Mouse (Mus musculus) thymus, adult 2 months (tissue): ENCODE measurements around the gene Lrrk1. TPM values are rescaled to one million over a fixed set of nuclear protein-coding genes. Genes with fewer than 3 reads are reported as not detected.

Experiments used
- DNase-seq: peaks from one replicate; pipeline ENCODE4 v3.0.0; 2021
- H3K27ac ChIP-seq: fragments of 200-500 bp; 2 replicates; pipeline ENCODE4 v1.5.1; 2012; ENCODE audit warnings: low read length, control low read depth; ENCODE audit not compliant: control insufficient read depth, insufficient read depth
- H3K27me3 ChIP-seq: fragments of 200-500 bp; 2 replicates; pipeline ENCODE4 v1.6.1; 2012; ENCODE audit warnings: mild to moderate bottlenecking, low read length, moderate library complexity, mixed read lengths; ENCODE audit not compliant: control insufficient read depth, insufficient read depth
- H3K36me3 ChIP-seq: fragments of 200-500 bp; 2 replicates; pipeline ENCODE4 v1.6.1; 2012; ENCODE audit warnings: mild to moderate bottlenecking, low read length, moderate library complexity; ENCODE audit not compliant: control insufficient read depth, insufficient read depth
- H3K4me1 ChIP-seq: fragments of 200-500 bp; replicated peaks from 2 replicates; pipeline ENCODE4 v1.6.1; 2012; ENCODE audit warnings: low read length; ENCODE audit not compliant: control insufficient read depth, insufficient read depth
- H3K4me3 ChIP-seq: fragments of 200-500 bp; 2 replicates; pipeline ENCODE4 v1.5.1; 2012; ENCODE audit warnings: mild to moderate bottlenecking, low read length, control low read depth, moderate library complexity; ENCODE audit not compliant: control insufficient read depth, insufficient read depth
- CTCF ChIP-seq: fragments of 200-500 bp; IDR thresholded peaks from 2 replicates; pipeline ENCODE4 v1.5.1; 2012; ENCODE audit warnings: mild to moderate bottlenecking, control low read depth, low read length, moderate library complexity, borderline replicate concordance; ENCODE audit not compliant: control insufficient read depth, poor library complexity, insufficient read depth; ENCODE audit errors: extremely low read depth
- POLR2A ChIP-seq: fragments of 200-500 bp; IDR thresholded peaks from 2 replicates; pipeline ENCODE4 v1.6.1; 2012; ENCODE audit warnings: mild to moderate bottlenecking, low read length, control low read depth, moderate library complexity; ENCODE audit not compliant: control insufficient read depth, poor library complexity, insufficient read depth; ENCODE audit errors: extremely low read depth
- WGBS: fragments of 180-500 bp; shearing (Covaris S2); methylation state at CpG from one replicate; pipeline ENCODE4 v1.1.7; 2018; 5-methylcytosine and 5-hydroxymethylcytosine counted together
- polyA plus RNA-seq: library from polyadenylated mRNA; depleted of rRNA; stranded (reverse); fragments of >200 nt; gene quantifications from 2 replicates; pipeline ENCODE4 v1.2.3, GENCODE M21; 2012

The Lrrk1 gene
- polyA plus RNA-seq, 1 experiment, result 29.9 TPM

- no peaks in the 10 kb centered on the region; the same call in 1 of the 2 replicates for H3K27me3 ChIP-seq
- H3K4me3 ChIP-seq, result no peak overlapping the region
- 14% methylated on average over 4 of the region's 4 CpGs for WGBS
- H3K27ac ChIP-seq, result no peak overlapping the region
- no peak for TF ChIP-seq POLR2A
- no peak for TF ChIP-seq CTCF
- H3K4me1 ChIP-seq, result no peaks in the 10 kb centered on the region
- DNase-seq, result no peak
- H3K36me3 ChIP-seq, result no peaks in the 10 kb centered on the region
These were observed 28.7 kb upstream of the Lrrk1 start for GRCm38 (mm10) chr7:66416829-66417228.

DNA sequence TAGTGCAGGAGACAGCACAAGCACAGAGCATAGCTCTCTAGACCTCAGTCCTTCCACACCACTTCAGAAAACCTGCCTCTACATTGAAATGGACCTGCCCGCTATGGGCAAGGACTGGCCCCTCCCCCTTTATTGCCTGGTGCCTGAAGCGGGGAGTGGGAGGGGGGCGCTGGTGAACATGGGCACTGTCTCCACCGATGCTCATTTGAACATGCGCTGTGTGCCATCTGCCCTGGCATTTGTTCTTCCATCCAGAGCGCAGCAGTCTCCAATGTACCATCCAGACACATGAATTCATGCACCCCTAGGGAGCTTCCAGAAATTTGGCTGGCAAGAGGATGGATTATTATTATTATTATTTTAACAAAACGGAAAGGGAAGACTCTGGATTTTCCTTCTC lies 24.9 kb upstream of the Lrrk1 start:
- H3K27ac ChIP-seq, result no peak overlapping the region
- no peak overlapping the region for H3K4me3 ChIP-seq
- H3K36me3 ChIP-seq, result no peaks in the 10 kb centered on the region
- no peaks in the 10 kb centered on the region for H3K4me1 ChIP-seq
- TF ChIP-seq POLR2A, result no peak
- TF ChIP-seq CTCF, result no peak
- no peak for DNase-seq
- H3K27me3 ChIP-seq, result no peaks in the 10 kb centered on the region; the same call in 1 of the 2 replicates
- 91% methylated on average over 7 of the region's 7 CpGs for WGBS

DNA sequence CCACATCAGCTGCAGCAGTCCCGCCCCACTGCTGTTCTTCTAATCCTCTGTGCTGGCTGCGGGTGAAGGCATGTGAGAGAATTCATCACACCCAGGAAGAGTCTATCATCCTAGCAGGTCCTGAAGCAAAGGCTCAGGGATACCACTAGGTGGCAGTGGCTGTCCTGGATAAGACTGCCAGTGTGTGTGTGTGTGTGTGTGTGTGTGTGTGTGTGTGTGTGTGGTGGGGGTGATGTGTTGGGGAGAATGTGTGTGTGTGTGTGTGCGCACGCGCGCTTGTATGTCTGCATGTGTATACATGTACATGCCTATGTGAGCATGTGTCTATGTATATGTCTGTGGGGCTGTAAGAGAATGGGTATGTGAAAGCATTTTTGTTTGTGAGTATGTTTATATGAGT lies 21.3 kb upstream of the Lrrk1 start:
- Histone ChIP-seq H3K27ac (no peak overlapping the region), H3K36me3 (no peaks in the 10 kb centered on the region), H3K4me1 (no peaks in the 10 kb centered on the region), H3K4me3 (no peak overlapping the region), H3K27me3 (no peaks in the 10 kb centered on the region)
- no peak for DNase-seq
- TF ChIP-seq POLR2A (no peak), CTCF (no peak)
- 77% methylated on average over 6 of the region's 6 CpGs for WGBS

DNA sequence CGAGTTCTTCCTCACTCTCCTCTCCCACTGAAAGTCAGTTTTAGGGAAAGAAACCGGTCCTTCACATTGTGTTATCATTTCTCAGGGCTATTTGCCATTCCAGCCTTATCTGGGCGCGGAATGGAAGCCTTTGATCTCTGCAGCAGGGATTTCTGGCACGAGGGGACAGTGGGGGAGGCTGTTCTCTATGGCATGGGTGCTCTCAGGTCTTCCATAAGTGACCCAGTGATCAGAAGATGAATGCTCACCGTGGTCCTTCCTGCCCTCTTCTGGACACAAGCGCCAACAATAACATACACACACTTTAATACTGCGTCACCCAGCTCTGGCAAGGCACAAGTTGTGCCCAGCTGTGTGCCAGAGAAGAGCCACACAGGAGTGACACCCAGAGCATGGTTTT lies 18.8 kb upstream of the Lrrk1 start:
- Histone ChIP-seq H3K4me1 (no peaks in the 10 kb centered on the region), H3K27me3 (no peaks in the 10 kb centered on the region), H3K36me3 (no peaks in the 10 kb centered on the region), H3K27ac (no peak overlapping the region), H3K4me3 (no peak overlapping the region)
- DNase-seq, result no peak
- TF ChIP-seq POLR2A, result no peak
- TF ChIP-seq CTCF, result no peak
- 86% methylated on average over 8 of the region's 8 CpGs for WGBS

DNA sequence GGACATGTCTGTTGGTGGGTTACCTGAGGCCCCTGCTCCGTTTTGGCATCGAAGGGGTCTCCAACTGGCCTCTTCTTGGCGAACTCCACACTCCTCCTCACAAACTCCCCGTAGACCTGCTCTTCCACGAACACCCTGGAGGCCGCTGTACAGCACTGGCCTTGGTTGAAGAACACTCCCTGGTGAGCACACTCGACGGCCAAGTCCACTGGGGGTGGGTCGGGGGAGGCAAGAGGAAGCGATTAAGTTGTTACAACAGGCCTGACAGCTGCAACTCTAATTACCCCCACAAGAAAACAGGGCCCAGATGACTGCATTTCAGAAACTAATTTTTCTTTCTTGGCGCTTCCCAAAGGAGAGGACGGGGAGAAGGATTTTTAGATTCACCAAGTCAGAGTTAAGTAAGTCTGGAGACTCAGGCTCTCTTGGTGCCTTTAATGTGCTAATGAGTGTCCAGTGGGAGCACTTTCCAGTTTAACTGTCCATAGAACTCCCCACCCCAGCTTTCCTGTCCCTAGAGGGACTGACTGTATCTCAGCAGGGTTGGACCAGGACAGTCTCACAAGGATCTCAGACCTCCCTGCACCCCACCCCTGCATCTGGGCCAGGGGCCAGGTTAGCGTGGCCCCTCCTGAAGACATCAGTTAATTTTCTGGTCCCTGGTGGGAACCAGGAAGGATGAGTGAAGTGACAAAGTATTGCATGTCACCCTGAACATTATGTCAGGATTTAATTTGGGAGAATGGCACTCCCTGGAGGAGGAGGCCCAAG lies 18.0 kb upstream of the Lrrk1 start:
- Histone ChIP-seq H3K36me3 (no peaks in the 10 kb centered on the region), H3K4me1 (no peaks in the 10 kb centered on the region), H3K4me3 (no peak overlapping the region), H3K27me3 (no peaks in the 10 kb centered on the region), H3K27ac (no peak overlapping the region)
- WGBS, result 86% methylated on average over 13 of the region's 13 CpGs
- no peak for DNase-seq
- TF ChIP-seq POLR2A (no peak), CTCF (no peak)

- 85% methylated on average over 11 of the region's 11 CpGs for whole genome bisulfite sequencing
- Histone ChIP-seq H3K4me3 (no peak overlapping the region), H3K4me1 (no peaks in the 10 kb centered on the region), H3K27ac (no peak overlapping the region), H3K27me3 (no peaks in the 10 kb centered on the region), H3K36me3 (no peaks in the 10 kb centered on the region)
- TF ChIP-seq POLR2A (no peak), CTCF (no peak)
- DNase-seq, result no peak
These were observed 17.4 kb upstream of the Lrrk1 start for GRCm38 (mm10) chr7:66405541-66405940.

DNA sequence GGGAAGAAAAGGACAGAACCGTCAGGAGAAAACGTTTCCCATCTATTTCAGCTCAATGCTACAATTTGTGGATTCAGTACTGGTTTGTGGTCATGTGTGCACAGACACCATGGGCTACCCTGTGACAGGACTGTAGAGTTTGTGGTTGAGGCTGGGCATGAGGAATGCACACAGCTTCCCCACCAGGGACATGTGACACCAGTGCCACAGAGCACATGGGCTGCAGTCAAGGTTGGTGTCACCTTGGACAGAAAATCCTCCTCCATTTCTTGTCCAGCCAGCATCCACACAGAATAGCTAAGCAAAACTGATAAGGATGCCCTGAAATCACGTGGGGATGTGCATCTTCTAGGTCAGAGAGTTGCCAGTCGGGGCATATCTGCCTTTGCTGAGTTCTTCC lies 16.7 kb upstream of the Lrrk1 start:
- no peaks in the 10 kb centered on the region for H3K4me1 ChIP-seq
- H3K27me3 ChIP-seq, result no peaks in the 10 kb centered on the region
- no peak for DNase-seq
- 34% methylated on average over 4 of the region's 4 CpGs for WGBS
- H3K36me3 ChIP-seq, result no peaks in the 10 kb centered on the region
- H3K27ac ChIP-seq, result no peak overlapping the region
- no peak for TF ChIP-seq POLR2A
- no peak for TF ChIP-seq CTCF
- H3K4me3 ChIP-seq, result no peak overlapping the region
